Mouse (Mus musculus) G1E (cell line): Measurements from ENCODE around the gene Tmem192.

Source experiments
- CTCF ChIP-seq: IDR thresholded peaks from 2 replicates; pipeline ENCODE4 v1.5.1; 2012; ENCODE audit warnings: low read depth, low read length, inconsistent platforms, mixed read lengths
- GATA1 ChIP-seq: IDR thresholded peaks from 2 replicates; pipeline ENCODE4 v1.6.1; 2012; ENCODE audit warnings: borderline replicate concordance, low read length, inconsistent platforms, mixed read lengths
- GATA2 ChIP-seq: IDR thresholded peaks from 2 replicates; pipeline ENCODE4 v1.6.1; 2012; ENCODE audit warnings: low read depth, low read length, inconsistent platforms, borderline replicate concordance
- POLR2AphosphoS5 ChIP-seq: IDR thresholded peaks from 2 replicates; pipeline ENCODE4 v1.6.1; 2012; ENCODE audit warnings: low read depth, low read length, inconsistent platforms; ENCODE audit not compliant: insufficient replicate concordance
- TAL1 ChIP-seq: conservative IDR thresholded peaks from 2 replicates; pipeline ENCODE4 v1.6.1; 2012; ENCODE audit warnings: low read depth, low read length, inconsistent platforms, mixed read lengths

DNA sequence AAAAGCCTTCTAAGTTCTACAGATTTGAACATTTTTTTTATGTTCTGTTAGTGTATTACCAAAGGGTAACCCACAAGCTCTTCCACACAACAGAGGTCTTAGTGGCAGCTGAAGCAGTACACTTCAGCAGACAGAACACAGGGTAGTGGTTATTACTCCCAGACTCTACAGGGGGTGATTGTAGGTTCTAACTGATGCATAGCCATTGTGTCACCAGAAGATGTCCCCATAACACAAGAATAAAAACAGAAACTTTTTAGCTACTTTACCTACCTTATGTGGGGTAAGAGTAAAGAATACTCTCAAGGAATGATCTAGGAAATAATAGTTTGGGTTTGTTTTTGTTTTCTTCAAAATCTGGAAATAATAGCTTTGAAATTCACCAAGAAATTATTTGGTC lies 15.9 kb downstream of the Tmem192 start:
- TF ChIP-seq CTCF (no peak), GATA1 (no peak), POLR2AphosphoS5 (no peak), TAL1 (no peak), GATA2 (no peak)
